Mouse (Mus musculus) forebrain, postnatal 0 days (tissue): ENCODE measurements around the gene Fcrlb. TPM values are rescaled to one million over a fixed set of nuclear protein-coding genes. Genes with fewer than 3 reads are reported as not detected.

ENCODE experiments used
- ATAC-seq: fragments of 200-750 bp; cut with Nextera tagmentation; 2 replicates; pipeline ENCODE4 v1.8.0; 2017; ENCODE audit warnings: mild to moderate bottlenecking, moderate library complexity
- DNase-seq: peaks from one replicate; pipeline ENCODE4 v3.0.0-alpha.2; 2015
- H3K27ac ChIP-seq: fragments of 300-500 bp; sonication (generic); 2 replicates; pipeline ENCODE4 v1.5.1; 2014; ENCODE audit warnings: low read depth, mild to moderate bottlenecking, antibody characterized with exemption, low read length, moderate library complexity, mixed read lengths
- H3K27me3 ChIP-seq: fragments of 300-500 bp; sonication (generic); 2 replicates; pipeline ENCODE4 v1.6.1; 2014; ENCODE audit warnings: mild to moderate bottlenecking, low read length, mixed read lengths; ENCODE audit not compliant: insufficient read depth
- H3K36me3 ChIP-seq: fragments of 300-500 bp; sonication (generic); 2 replicates; pipeline ENCODE4 v1.6.1; 2014; ENCODE audit warnings: mild to moderate bottlenecking, moderate library complexity; ENCODE audit not compliant: insufficient read depth
- H3K4me1 ChIP-seq: fragments of 300-500 bp; sonication (generic); 2 replicates; pipeline ENCODE4 v1.6.1; 2014; ENCODE audit warnings: antibody characterized with exemption; ENCODE audit not compliant: insufficient read depth
- H3K4me2 ChIP-seq: fragments of 300-500 bp; sonication (generic); 2 replicates; pipeline ENCODE4 v1.6.1; 2014; ENCODE audit warnings: low read depth, mild to moderate bottlenecking, moderate library complexity
- H3K4me3 ChIP-seq: fragments of 300-500 bp; sonication (generic); 2 replicates; pipeline ENCODE4 v1.5.1; 2014; ENCODE audit warnings: low read depth, low read length, mixed read lengths
- H3K9ac ChIP-seq: fragments of 300-500 bp; sonication (generic); 2 replicates; pipeline ENCODE4 v1.6.1; 2014; ENCODE audit warnings: mild to moderate bottlenecking
- H3K9me3 ChIP-seq: fragments of 300-500 bp; sonication (generic); 2 replicates; pipeline ENCODE4 v1.6.1; 2016; ENCODE audit warnings: low read length
- CTCF ChIP-seq: sonication (generic); IDR thresholded peaks from 2 replicates; pipeline ENCODE4 v1.5.1; 2016; ENCODE audit warnings: antibody characterized with exemption, control low read depth, low read depth
- WGBS: fragments of 180-500 bp; shearing (Covaris S2); extraction: QIAGEN DNeasy Blood & Tissue Kit; methylation state at CpG from one replicate; pipeline ENCODE4 v1.1.7; 2014; 5-methylcytosine and 5-hydroxymethylcytosine counted together
- polyA plus RNA-seq: library from polyadenylated mRNA; unstranded; fragments of >200 nt; fragmentation: Nextera tagmentation; extraction: Ambion mirVana; gene quantifications from 2 replicates; pipeline ENCODE4 v1.2.1, GENCODE M21; 2015
- total RNA-seq: library from RNA; depleted of rRNA; stranded (reverse); fragments of >200 nt; gene quantifications from 2 replicates; pipeline ENCODE4 v1.2.3, GENCODE M21; 2014

Gene Fcrlb
- total and polyA plus RNA-seq, 2 experiments from 2014 or later = 1.1 TPM; not detected in 1

DNA sequence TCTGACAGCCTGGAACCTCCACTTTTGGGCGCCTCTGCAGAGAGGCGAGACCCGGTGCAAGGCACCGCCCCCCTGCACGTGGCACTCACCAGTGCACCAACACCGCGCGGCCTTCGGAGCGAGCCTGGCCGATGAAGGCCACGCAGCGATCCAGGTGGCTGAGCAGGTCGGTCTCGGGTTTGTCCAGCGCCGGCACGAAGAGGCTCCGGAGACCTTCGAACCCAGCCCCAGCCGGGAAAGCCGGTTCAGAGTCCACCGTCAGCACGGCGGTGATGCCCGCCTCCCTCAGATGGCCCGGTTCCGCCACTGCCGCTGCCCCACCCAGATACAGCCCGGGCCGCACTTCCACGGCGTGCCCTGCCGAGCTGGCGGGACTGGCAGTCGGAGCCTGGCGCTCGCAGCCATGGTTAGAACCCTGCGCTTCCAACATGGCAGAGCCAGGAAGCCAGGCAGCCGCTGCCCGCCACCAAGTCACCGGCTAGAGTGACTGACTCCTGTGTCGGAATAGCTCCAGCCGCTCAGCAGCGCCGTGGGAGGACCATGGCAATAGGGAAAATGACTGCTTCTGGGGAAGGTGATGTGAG is 27.7 kb downstream of the Fcrlb start, which contains the start of the genes Gm26620 and Dusp12:
Gene Gm26620 (plus strand): TSS at position 88 of the 584 bp plus-strand sequence.
Gene Dusp12 (minus strand): TSS at position 563 of the 584 bp plus-strand sequence.
- H3K4me1 ChIP-seq = no peaks in the 10 kb centered on the region; the same call in 1 of the 2 replicates
- no peaks in the 10 kb centered on the region for H3K9me3 ChIP-seq
- H3K4me2 ChIP-seq = peak within 1 kb of the TSS; percentile 55
- peak within 1 kb of the TSS; percentile 91 for H3K9ac ChIP-seq
- WGBS = under 1% methylated on average over 46 of the region's 46 CpGs
- DNase-seq (peak; percentile 94), ATAC-seq (peak; percentile 98)
- TF ChIP-seq CTCF = peak; percentile 87
- H3K4me3 ChIP-seq = peak within 1 kb of the TSS; percentile 98
- H3K27me3 ChIP-seq = no peaks in the 10 kb centered on the region
- H3K27ac ChIP-seq = peak within 1 kb of the TSS; percentile 89
- H3K36me3 ChIP-seq = no peaks in the 10 kb centered on the region

DNA sequence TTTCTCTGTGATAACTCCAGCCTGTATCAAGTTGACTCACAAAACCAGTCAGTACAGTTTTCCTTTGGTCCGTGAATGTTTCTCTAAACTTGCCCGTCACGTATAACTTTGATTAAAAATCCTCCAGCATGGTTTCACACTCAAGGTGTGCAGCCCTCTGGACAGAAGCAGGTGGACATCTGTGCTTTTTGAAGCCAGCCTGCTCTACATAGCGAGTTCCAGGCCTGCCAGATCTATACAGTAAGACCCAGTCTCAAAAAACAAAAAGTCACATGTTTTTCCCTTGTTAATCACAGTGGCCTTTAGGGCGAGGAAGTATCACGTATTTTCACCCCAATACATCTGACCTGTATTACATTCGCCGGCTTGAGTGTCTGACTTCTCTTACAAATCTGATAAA is 28.4 kb downstream of the Fcrlb start:
- DNase-seq = peak; percentile 4
- H3K27me3 ChIP-seq = no peaks in the 10 kb centered on the region
- H3K9ac ChIP-seq = peak overlapping the region; percentile 91
- 21% methylated on average over 8 of the region's 8 CpGs for WGBS
- no peak overlapping the region for H3K27ac ChIP-seq
- H3K4me1 ChIP-seq = no peaks in the 10 kb centered on the region; the same call in 1 of the 2 replicates
- no peak for TF ChIP-seq CTCF
- no peak for ATAC-seq
- H3K36me3 ChIP-seq = peaks cover 3% of the 10 kb centered on the region
- no peaks in the 10 kb centered on the region for H3K9me3 ChIP-seq
- H3K4me3 ChIP-seq = peak overlapping the region; percentile 98
- H3K4me2 ChIP-seq = peak overlapping the region; percentile 55

DNA sequence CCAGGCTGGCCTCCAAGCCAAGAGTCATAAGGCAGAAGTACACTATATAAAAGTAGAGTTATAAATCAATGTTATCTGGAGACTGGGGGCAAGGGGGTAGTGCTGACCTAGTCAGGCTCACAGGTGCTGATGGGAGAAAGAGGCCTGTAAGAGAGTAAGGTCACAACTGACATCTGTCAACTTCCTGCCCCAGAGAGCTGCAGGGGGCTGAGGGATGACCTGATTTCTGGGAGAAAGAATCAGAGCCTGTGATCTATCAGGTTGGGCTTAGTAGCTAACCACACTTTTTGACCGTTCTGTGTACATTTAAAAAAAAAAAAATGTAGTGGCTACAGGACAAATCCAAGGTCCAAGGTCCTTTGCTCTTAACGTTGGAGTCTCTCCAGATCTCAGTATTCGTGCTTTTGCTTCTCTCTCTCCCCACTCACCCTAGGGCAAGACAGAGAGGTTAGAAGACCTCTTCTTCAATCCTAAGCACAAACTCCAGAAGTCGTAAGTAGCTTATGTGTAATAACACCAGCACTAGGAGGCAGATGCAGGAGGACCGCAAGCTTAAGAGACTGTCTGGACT is 29.7 kb downstream of the Fcrlb start:
- Histone ChIP-seq H3K4me1 (no peaks in the 10 kb centered on the region; the same call in 1 of the 2 replicates), H3K27ac (no peak overlapping the region), H3K4me2 (no peak overlapping the region), H3K9me3 (no peaks in the 10 kb centered on the region), H3K27me3 (no peaks in the 10 kb centered on the region), H3K4me3 (no peak overlapping the region), H3K36me3 (peaks cover 8% of the 10 kb centered on the region), H3K9ac (no peak overlapping the region)
- WGBS = 93% methylated on average over 5 of the region's 5 CpGs
- TF ChIP-seq CTCF = no peak
- ATAC-seq = no peak
- DNase-seq = no peak

DNA sequence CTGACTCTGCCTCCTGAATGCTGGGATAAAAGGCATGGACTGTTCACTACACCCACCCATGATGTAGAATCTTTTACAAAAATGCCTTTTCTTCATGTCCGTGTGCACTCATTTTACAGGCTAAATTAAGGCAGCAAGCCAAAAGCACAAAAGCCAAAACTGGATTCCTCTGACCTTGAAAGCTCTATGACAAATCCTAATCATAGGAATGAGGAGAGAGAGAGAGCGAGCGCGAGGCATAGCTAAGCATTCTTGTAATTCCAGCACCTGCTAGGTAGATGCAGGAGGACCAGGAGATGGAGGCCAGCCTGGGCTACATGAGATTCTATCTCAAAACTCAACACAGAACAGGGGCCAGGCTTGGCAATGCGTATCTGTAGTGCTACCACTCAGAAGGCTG is 35.8 kb downstream of the Fcrlb start:
- Histone ChIP-seq H3K9me3 (no peaks in the 10 kb centered on the region), H3K4me2 (no peak overlapping the region), H3K9ac (no peak overlapping the region), H3K27me3 (no peaks in the 10 kb centered on the region), H3K4me1 (no peaks in the 10 kb centered on the region), H3K36me3 (peaks cover 30% of the 10 kb centered on the region), H3K27ac (no peak overlapping the region), H3K4me3 (no peak overlapping the region)
- ATAC-seq = no peak
- 97% methylated on average over 5 of the region's 5 CpGs for WGBS
- no peak for DNase-seq
- TF ChIP-seq CTCF = no peak

DNA sequence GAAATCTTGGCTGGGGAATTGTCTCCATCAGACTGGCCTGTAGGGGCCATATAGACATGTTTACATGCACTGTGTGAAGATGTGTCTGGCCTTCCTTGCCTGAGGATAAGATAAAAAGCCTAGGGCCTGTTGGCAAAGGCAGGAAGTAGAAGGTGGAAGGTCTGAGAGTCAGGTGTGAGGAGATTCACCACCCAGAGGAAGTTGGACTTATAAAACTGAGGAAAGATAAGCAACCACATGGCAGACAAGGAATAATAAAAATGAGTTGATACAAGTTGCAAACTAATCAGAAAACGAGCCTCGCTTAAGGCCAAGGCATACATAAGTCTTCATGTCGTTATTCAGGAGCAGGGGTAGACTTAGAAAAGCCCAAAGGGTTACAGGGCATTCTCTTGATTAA is 37.1 kb downstream of the Fcrlb start:
- no peak overlapping the region for H3K9ac ChIP-seq
- no peaks in the 10 kb centered on the region for H3K27me3 ChIP-seq
- H3K9me3 ChIP-seq = no peaks in the 10 kb centered on the region
- H3K4me1 ChIP-seq = no peaks in the 10 kb centered on the region
- DNase-seq = no peak
- TF ChIP-seq CTCF = no peak
- no peak overlapping the region for H3K4me3 ChIP-seq
- no peak for ATAC-seq
- no peak overlapping the region for H3K4me2 ChIP-seq
- H3K27ac ChIP-seq = no peak overlapping the region
- H3K36me3 ChIP-seq = peaks cover 30% of the 10 kb centered on the region
- WGBS = 90% methylated on average over 3 of the region's 3 CpGs

DNA sequence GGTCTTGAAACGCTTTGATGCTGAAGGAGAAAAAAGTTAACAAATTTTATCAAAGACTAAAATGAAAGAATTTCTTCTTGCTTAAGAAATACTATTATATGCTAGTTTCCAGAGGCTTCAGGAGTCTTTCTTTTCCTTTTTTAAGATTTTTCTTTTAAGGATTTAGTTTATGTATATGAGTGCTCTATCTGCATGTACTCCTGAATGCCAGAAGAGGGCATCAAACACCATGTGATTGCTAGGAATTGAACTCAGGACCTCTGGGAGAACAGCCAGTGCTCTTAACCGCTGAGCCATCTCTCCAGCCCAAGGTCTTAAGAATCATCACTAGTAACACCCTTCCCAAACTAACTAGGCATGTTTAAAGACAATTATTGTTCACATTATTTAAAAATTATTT is 40.8 kb downstream of the Fcrlb start:
- no peak for ATAC-seq
- no peaks in the 10 kb centered on the region for H3K4me1 ChIP-seq
- 99% methylated on average over 2 of the region's 2 CpGs for WGBS

DNA sequence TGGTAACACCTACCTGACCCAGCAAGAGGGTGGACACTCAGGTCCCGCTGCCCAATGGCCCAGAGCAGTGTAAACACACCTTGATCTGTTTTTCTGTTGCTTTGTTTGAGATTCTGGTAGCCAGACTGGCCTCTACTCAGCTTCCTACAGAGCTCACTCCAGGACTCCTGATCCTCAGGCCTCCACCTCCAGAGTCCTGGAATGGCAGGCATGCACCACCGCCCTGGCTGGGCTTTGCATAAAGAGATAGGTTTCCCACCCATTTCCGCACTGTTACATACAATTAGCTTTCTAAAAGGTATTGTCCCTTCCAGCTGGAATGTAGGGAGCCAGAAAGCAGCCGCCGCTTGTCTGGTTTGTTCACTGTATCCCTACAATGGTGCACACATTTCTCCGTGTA is 41.3 kb downstream of the Fcrlb start:
- DNase-seq (no peak), ATAC-seq (no peak)
- no peak overlapping the region for H3K4me3 ChIP-seq
- H3K9me3 ChIP-seq = no peaks in the 10 kb centered on the region
- peaks cover 11% of the 10 kb centered on the region; the same call in 1 of the 2 replicates for H3K36me3 ChIP-seq
- 89% methylated on average over 6 of the region's 6 CpGs for WGBS
- TF ChIP-seq CTCF = no peak
- no peaks in the 10 kb centered on the region for H3K27me3 ChIP-seq
- no peak overlapping the region for H3K9ac ChIP-seq
- H3K4me2 ChIP-seq = no peak overlapping the region
- peaks cover 5% of the 10 kb centered on the region; the same call in 1 of the 2 replicates for H3K4me1 ChIP-seq
- no peak overlapping the region for H3K27ac ChIP-seq

More for the DNA sequence above, 40.8 kb downstream of the Fcrlb start:
- Histone ChIP-seq H3K9me3 (no peaks in the 10 kb centered on the region), H3K9ac (no peak overlapping the region), H3K4me3 (no peak overlapping the region), H3K36me3 (peaks cover 17% of the 10 kb centered on the region), H3K27me3 (no peaks in the 10 kb centered on the region), H3K27ac (no peak overlapping the region), H3K4me2 (no peak overlapping the region)
- no peak for DNase-seq
- TF ChIP-seq CTCF = 0 out of 2 replicates have a peak, but pooled peaks have one; percentile 3
